Mouse (Mus musculus) bone marrow, adult 2 months (tissue): Measurements from ENCODE around the gene Rnf10. TPM values are rescaled to one million over a fixed set of nuclear protein-coding genes. Genes with fewer than 3 reads are reported as not detected.

ENCODE experiments used
- H3K27ac ChIP-seq: fragments of 200-500 bp; 2 replicates; pipeline ENCODE4 v1.5.1; 2012; ENCODE audit warnings: low read depth, mild to moderate bottlenecking, control low read depth, inconsistent platforms, low read length; ENCODE audit not compliant: control insufficient read depth, poor library complexity, insufficient read depth
- H3K4me1 ChIP-seq: fragments of 200-500 bp; 2 replicates; pipeline ENCODE4 v1.6.1; 2011; ENCODE audit warnings: low read length; ENCODE audit not compliant: control insufficient read depth, insufficient read depth
- H3K4me3 ChIP-seq: fragments of 200-500 bp; replicated peaks from 2 replicates; pipeline ENCODE3; 2011; ENCODE audit warnings: mild to moderate bottlenecking, low read depth, low read length, control low read depth; ENCODE audit not compliant: control insufficient read depth
- CTCF ChIP-seq: fragments of 200-500 bp; IDR thresholded peaks from 2 replicates; pipeline ENCODE4 v1.5.1; 2011; ENCODE audit warnings: low read length, control low read depth; ENCODE audit not compliant: control insufficient read depth, insufficient read depth
- POLR2A ChIP-seq: fragments of 200-500 bp; IDR thresholded peaks from 2 replicates; pipeline ENCODE4 v1.6.1; 2011; ENCODE audit warnings: low read depth, mild to moderate bottlenecking, control low read depth, low read length, borderline replicate concordance; ENCODE audit not compliant: control insufficient read depth
- WGBS: fragments of 180-500 bp; shearing (Covaris S2); methylation state at CpG from one replicate; pipeline ENCODE4 v1.1.7; 2018; 5-methylcytosine and 5-hydroxymethylcytosine counted together
- polyA plus RNA-seq: library from polyadenylated mRNA; stranded (reverse); fragments of >200 nt; gene quantifications from 2 replicates; pipeline ENCODE4 v1.2.4, GENCODE M21; 2011; ENCODE audit warnings: low replicate concordance; ENCODE audit not compliant: missing spikeins, insufficient read depth, insufficient read length

Rnf10 gene
- polyA plus RNA-seq, 1 experiment, result 165 TPM

DNA sequence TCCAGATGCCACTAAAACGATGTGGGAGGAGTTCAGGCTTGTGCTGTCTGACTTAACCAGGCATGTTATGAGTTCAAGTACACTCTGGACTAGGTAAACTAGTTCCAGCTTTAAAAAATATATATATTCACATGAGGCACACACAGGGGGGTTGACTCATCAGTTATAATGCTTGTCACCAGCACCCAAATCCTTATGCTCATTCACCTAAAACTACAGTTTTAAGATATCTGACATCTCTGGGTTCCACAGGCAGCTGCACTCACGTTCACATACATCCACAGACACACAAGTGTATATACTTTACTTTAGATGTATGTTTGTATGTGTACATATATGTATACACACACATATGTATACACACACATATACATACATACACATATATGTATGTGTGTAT lies 6.1 kb upstream of the Rnf10 start:
- Histone ChIP-seq H3K4me3 (no peak overlapping the region), H3K4me1 (peaks cover 6% of the 10 kb centered on the region; the same call in 1 of the 2 replicates), H3K27ac (no peak overlapping the region)
- TF ChIP-seq CTCF, result no peak
- no peak for TF ChIP-seq POLR2A
- 71% methylated on average over 2 of the region's 2 CpGs for WGBS

DNA sequence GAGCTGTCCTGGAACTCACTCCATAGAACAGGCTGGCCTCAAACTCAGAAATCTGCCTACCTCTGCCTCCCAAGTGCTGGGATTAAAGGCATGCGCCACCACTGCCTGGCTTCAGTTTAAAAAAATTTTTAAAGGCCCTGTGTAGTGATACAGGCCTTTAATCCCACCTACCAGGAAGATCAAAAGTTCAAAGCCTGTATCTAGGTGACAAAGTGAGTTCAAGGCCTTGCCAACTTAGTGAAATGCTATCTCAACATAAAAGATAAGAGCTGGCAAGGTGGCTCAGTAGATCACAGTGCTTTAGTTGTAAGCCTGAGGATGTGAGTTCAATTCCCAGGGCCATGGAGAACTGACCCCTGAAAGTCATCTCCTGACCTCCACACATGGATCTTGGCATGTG lies 5.4 kb upstream of the Rnf10 start:
- Histone ChIP-seq H3K4me1 (peaks cover 6% of the 10 kb centered on the region; the same call in 1 of the 2 replicates), H3K4me3 (no peak overlapping the region), H3K27ac (no peak overlapping the region)
- WGBS, result 76% methylated on average over 1 of the region's 1 CpGs
- TF ChIP-seq POLR2A, result no peak
- TF ChIP-seq CTCF, result no peak

GRCm38 (mm10) chr5:115275998-115276397 lies 3.3 kb upstream of the Rnf10 start:
- Histone ChIP-seq H3K27ac (no peak overlapping the region), H3K4me1 (peaks cover 4% of the 10 kb centered on the region; the same call in 1 of the 2 replicates), H3K4me3 (no peak overlapping the region)
- peak; percentile 68 for TF ChIP-seq CTCF
- TF ChIP-seq POLR2A, result no peak
- WGBS, result 74% methylated on average over 14 of the region's 14 CpGs

GRCm38 (mm10) chr5:115274771-115275170 lies 2.1 kb upstream of the Rnf10 start:
- Histone ChIP-seq H3K4me1 (peaks cover 1% of the 10 kb centered on the region; the same call in 1 of the 2 replicates), H3K4me3 (no peak overlapping the region), H3K27ac (no peak overlapping the region)
- WGBS, result 70% methylated on average over 1 of the region's 1 CpGs
- no peak for TF ChIP-seq CTCF
- no peak for TF ChIP-seq POLR2A

DNA sequence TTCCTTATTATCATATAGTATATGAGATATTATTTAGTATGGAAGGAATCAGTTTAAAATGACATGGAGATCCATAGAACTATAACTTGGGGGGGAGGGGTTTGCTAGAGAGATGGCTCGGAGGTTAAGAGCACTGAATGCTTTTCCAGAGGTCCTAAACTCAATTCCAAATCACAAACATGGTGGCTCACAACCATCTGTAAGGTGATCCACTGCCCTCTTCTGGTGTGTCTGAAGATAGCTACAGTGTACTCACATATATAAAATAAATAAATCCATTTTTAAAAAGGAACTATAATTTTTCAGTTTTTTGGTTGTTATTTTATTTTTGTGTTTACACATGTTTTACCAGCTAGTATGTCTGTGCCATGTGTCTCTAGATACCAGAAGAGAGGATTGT lies 1.7 kb upstream of the Rnf10 start:
- no peak overlapping the region for H3K4me3 ChIP-seq
- H3K4me1 ChIP-seq, result peaks cover 3% of the 10 kb centered on the region; the same call in 1 of the 2 replicates
- 48% methylated on average over 1 of the region's 1 CpGs for WGBS
- no peak overlapping the region for H3K27ac ChIP-seq
- no peak for TF ChIP-seq CTCF

DNA sequence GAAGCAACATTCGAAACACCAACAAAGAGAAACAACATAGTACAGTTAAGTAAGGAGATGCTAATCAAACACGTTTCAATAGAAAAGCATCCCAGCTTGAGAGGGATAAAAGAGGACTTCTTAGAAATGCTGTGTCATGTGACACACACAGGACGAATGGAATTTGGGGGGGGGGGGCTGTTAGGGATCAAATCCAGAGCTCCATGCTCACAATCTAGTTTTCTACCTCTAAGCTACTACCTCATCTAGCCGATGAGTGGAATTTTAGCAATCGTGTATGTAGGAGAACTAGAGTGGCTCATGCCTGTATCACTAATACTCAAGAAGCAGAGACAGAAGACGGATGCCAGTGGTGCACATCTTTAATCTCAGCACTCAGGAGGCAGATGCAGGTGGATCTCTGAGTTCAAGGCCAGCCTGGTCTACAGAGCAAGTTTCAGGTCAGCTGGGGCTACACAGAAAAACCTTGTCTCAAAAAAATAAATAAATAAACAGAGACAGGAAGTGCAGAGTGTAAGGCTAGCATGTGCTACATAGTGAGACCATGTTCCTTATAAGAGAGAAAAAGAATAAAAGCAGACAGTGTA lies 944 bp upstream of the Rnf10 start:
- TF ChIP-seq POLR2A, result no peak
- TF ChIP-seq CTCF, result no peak
- WGBS, result 80% methylated on average over 6 of the region's 6 CpGs
- no peak overlapping the region for H3K27ac ChIP-seq
- peaks cover 3% of the 10 kb centered on the region; the same call in 1 of the 2 replicates for H3K4me1 ChIP-seq
- no peak overlapping the region for H3K4me3 ChIP-seq

- H3K4me1 ChIP-seq, result peaks cover 6% of the 10 kb centered on the region; the same call in 1 of the 2 replicates
- under 1% methylated on average over 76 of the region's 77 CpGs for WGBS
- peak overlapping the region; percentile 94 for H3K27ac ChIP-seq
Measured at GRCm38 (mm10) chr5:115271931-115272811, 527 bp downstream of the Rnf10 start.

DNA sequence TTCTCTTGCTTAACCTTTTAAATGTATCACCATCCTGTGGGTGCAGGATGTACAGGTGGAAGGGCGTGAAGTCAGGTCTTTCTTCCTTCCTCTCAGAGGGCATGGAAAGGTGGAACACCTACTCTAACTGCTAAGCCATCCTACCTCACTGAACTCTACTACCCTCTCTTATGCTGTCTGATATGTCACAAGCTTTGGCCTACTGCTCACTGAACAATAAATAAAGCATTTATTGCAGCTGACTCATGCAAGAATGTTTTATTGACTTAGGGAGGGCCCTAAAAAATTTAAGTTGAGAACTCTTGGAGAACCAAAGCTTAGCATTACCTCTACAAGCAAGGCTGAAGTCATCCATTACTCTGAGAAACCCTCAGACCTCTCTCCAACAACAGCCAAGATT lies 2.7 kb downstream of the Rnf10 start:
- H3K4me1 ChIP-seq, result peaks cover 16% of the 10 kb centered on the region
- H3K4me3 ChIP-seq, result peak overlapping the region; percentile 48
- 48% methylated on average over 1 of the region's 1 CpGs for WGBS
- H3K27ac ChIP-seq, result no peak overlapping the region
- TF ChIP-seq CTCF (no peak), POLR2A (no peak)

More at GRCm38 (mm10) chr5:115271931-115272811, 527 bp downstream of the Rnf10 start:
- H3K4me3 ChIP-seq, result peak overlapping the region; percentile 99
- TF ChIP-seq POLR2A (peak; percentile 31; the same call in 1 of the 2 replicates), CTCF (no peak)

- Histone ChIP-seq H3K4me3 (no peak overlapping the region), H3K27ac (peak overlapping the region; percentile 5; the same call in 1 of the 2 replicates), H3K4me1 (peaks cover 17% of the 10 kb centered on the region)
- 30% methylated on average over 3 of the region's 3 CpGs for WGBS
- no peak for TF ChIP-seq CTCF
- TF ChIP-seq POLR2A, result no peak
Measured at GRCm38 (mm10) chr5:115268266-115268665, 4.4 kb downstream of the Rnf10 start.
